Mouse (Mus musculus) lung, adult 2 months (tissue): Measurements from ENCODE around the gene Bhlhe41.

Experiments used
- CTCF ChIP-seq: fragments of 200-500 bp; IDR thresholded peaks from 2 replicates; pipeline ENCODE4 v1.5.1; 2011; ENCODE audit warnings: mild to moderate bottlenecking, low read length, control low read depth; ENCODE audit not compliant: insufficient read depth
- POLR2A ChIP-seq: fragments of 200-500 bp; IDR thresholded peaks from 2 replicates; pipeline ENCODE4 v1.6.1; 2011; ENCODE audit warnings: low read depth, mild to moderate bottlenecking, control low read depth, low read length, borderline replicate concordance; ENCODE audit errors: extremely low read depth

GRCm38 (mm10) chr6:145858414-145858813, 6.9 kb downstream of the Bhlhe41 start:
- TF ChIP-seq CTCF, result no peak
- TF ChIP-seq POLR2A, result no peak
